Mouse (Mus musculus) heart, adult 2 months (tissue): ENCODE data around the gene Cdh3. TPM values are rescaled to one million over a fixed set of nuclear protein-coding genes. Genes with fewer than 3 reads are reported as not detected.

Experiments
- DNase-seq, 2 experiments: peaks; one replicate each; pipeline ENCODE4 v3.0.0; 2021
- H3K27ac ChIP-seq: fragments of 200-600 bp; 2 replicates; pipeline ENCODE4 v1.8.1; 2022
- H3K27me3 ChIP-seq: fragments of 200-500 bp; 2 replicates; pipeline ENCODE4 v1.6.1; 2012; ENCODE audit warnings: mild to moderate bottlenecking, low read length, inconsistent platforms, mixed read lengths; ENCODE audit not compliant: control insufficient read depth, insufficient read depth
- H3K36me3 ChIP-seq: fragments of 200-500 bp; 2 replicates; pipeline ENCODE4 v1.6.1; 2012; ENCODE audit warnings: low read length, inconsistent platforms; ENCODE audit not compliant: control insufficient read depth, insufficient read depth
- H3K4me1 ChIP-seq: fragments of 200-500 bp; 2 replicates; pipeline ENCODE4 v1.6.1; 2011; ENCODE audit warnings: low read length; ENCODE audit not compliant: control insufficient read depth, insufficient read depth
- H3K4me3 ChIP-seq: fragments of 200-600 bp; 2 replicates; pipeline ENCODE4 v1.8.1; 2022
- H3K79me2 ChIP-seq: fragments of 200-500 bp; replicated peaks from 2 replicates; pipeline ENCODE4 v1.6.1; 2012; ENCODE audit warnings: mild to moderate bottlenecking, inconsistent platforms, low read length, moderate library complexity, mixed read lengths; ENCODE audit not compliant: control insufficient read depth, insufficient read depth
- H3K9ac ChIP-seq: fragments of 200-500 bp; 2 replicates; pipeline ENCODE4 v1.6.1; 2012; ENCODE audit warnings: low read depth, mild to moderate bottlenecking, control low read depth, inconsistent platforms, low read length, mixed read lengths
- CTCF ChIP-seq: fragments of 200-600 bp; IDR thresholded peaks from 2 replicates; pipeline ENCODE4 v1.8.1; 2022; ENCODE audit warnings: antibody characterized with exemption, mild to moderate bottlenecking, moderate library complexity
- EP300 ChIP-seq: fragments of 200-500 bp; IDR thresholded peaks from 2 replicates; pipeline ENCODE4 v1.6.1; 2011; ENCODE audit warnings: low read depth, low read length, control low read depth; ENCODE audit not compliant: insufficient read depth
- POLR2A ChIP-seq: fragments of 200-500 bp; IDR thresholded peaks from 2 replicates; pipeline ENCODE4 v1.6.1; 2011; ENCODE audit warnings: mild to moderate bottlenecking, low read depth, low read length, control low read depth; ENCODE audit not compliant: insufficient read depth
- WGBS: fragments of 180-500 bp; shearing (Covaris S2); methylation state at CpG from one replicate; pipeline ENCODE4 v1.1.7; 2018; 5-methylcytosine and 5-hydroxymethylcytosine counted together
- intact Hi-C: fragments of 180-260 bp; cut with DNase I; formaldehyde crosslinking; loops from one replicate; pipeline ENCODE4 v1.15.1; 2025
- polyA plus RNA-seq: library from polyadenylated mRNA; depleted of rRNA; stranded (reverse); fragments of >200 nt; gene quantifications from 2 replicates; pipeline ENCODE4 v1.2.3, GENCODE M21; 2012
- total RNA-seq, 2 experiments: library from RNA; stranded (reverse); gene quantifications; 2 replicates each; pipeline ENCODE4 v1.2.3; 2021

Gene Cdh3
- total and polyA plus RNA-seq, 3 experiments, result 0.91 to 1.4 (median 1.1) TPM

DNA sequence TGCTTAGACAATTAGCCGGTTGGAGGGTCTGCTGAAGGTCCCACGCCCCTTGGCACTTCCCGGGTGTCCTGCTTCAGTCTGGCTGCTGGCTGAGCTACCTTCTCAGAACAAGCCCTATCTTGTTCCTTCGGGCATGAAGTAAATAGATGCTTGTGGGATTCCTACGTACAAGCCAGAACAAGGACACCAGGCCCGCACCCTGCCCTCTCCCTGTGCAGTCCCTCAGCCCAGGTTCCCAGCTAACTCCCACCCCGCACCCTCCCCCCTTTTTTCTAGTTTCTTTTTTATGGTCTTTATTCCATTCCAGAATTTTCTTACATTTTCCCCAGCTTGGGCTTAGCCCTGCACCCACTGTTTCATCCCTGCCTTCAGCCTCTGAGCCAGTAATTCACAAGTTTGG lies 9.9 kb downstream of the Cdh3 start:
- H3K4me1 ChIP-seq, result no peaks in the 10 kb centered on the region
- no peak for TF ChIP-seq CTCF
- no peak for TF ChIP-seq EP300
- no peak for TF ChIP-seq POLR2A
- WGBS, result 71% methylated on average over 7 of the region's 7 CpGs
- H3K27me3 ChIP-seq, result no peaks in the 10 kb centered on the region
- DNase-seq, result no peak
- H3K79me2 ChIP-seq, result no peaks in the 10 kb centered on the region
- H3K27ac ChIP-seq, result no peak overlapping the region
- intact Hi-C loops, result no loop called here
- no peak overlapping the region for H3K4me3 ChIP-seq
- no peak overlapping the region for H3K9ac ChIP-seq
- no peaks in the 10 kb centered on the region for H3K36me3 ChIP-seq

DNA sequence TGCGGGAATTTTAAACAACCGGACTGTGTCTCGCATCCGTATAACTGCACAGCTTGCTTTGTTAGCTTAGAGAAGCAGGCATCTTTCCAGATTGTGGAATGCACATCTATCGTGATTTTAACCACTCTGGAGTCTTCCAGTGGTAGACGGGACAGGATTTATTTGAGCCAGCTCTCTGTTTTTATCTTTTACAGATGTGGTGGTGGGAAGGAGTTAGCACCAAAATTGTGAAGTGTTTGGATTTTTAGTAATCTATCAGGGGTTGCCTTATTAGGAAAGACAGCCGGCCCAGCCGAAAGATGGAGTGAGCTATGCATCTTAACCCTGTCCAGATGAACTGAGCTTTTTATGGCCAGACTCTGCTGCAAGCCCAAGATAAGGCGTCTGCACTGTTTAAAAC lies 11.2 kb downstream of the Cdh3 start:
- intact Hi-C loops, result no loop called here
- Histone ChIP-seq H3K79me2 (no peaks in the 10 kb centered on the region), H3K27me3 (no peaks in the 10 kb centered on the region), H3K36me3 (no peaks in the 10 kb centered on the region), H3K27ac (no peak overlapping the region), H3K4me3 (no peak overlapping the region), H3K9ac (no peak overlapping the region), H3K4me1 (no peaks in the 10 kb centered on the region)
- WGBS, result 48% methylated on average over 9 of the region's 9 CpGs
- TF ChIP-seq EP300 (no peak), CTCF (no peak), POLR2A (no peak)
- DNase-seq, result no peak

DNA sequence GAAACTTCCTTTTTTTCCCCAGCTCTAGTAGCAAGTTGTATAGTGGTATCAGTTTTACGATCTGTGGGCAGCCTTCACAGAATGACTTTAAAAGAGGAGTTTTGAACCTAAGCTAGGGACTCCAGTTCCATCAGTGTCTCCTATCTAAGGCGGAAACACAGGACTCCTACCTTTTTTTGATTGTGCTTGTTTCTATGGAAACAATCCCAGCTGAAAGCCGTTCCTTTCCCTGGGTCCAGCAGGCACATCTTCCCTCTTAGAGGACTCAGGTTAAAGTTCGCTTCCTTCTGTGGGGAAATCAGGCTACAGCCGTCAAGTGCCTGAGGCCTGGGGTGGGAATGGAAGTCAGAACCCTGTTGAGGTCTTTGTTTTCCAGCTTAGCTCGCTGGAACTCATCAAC lies 16.0 kb downstream of the Cdh3 start:
- Histone ChIP-seq H3K4me1 (no peaks in the 10 kb centered on the region), H3K79me2 (no peaks in the 10 kb centered on the region), H3K27ac (no peak overlapping the region), H3K36me3 (no peaks in the 10 kb centered on the region), H3K9ac (no peak overlapping the region), H3K4me3 (no peak overlapping the region), H3K27me3 (no peaks in the 10 kb centered on the region)
- intact Hi-C loops, result no loop called here
- DNase-seq, result no peak
- 64% methylated on average over 6 of the region's 6 CpGs for WGBS
- TF ChIP-seq POLR2A (no peak), EP300 (no peak)

DNA sequence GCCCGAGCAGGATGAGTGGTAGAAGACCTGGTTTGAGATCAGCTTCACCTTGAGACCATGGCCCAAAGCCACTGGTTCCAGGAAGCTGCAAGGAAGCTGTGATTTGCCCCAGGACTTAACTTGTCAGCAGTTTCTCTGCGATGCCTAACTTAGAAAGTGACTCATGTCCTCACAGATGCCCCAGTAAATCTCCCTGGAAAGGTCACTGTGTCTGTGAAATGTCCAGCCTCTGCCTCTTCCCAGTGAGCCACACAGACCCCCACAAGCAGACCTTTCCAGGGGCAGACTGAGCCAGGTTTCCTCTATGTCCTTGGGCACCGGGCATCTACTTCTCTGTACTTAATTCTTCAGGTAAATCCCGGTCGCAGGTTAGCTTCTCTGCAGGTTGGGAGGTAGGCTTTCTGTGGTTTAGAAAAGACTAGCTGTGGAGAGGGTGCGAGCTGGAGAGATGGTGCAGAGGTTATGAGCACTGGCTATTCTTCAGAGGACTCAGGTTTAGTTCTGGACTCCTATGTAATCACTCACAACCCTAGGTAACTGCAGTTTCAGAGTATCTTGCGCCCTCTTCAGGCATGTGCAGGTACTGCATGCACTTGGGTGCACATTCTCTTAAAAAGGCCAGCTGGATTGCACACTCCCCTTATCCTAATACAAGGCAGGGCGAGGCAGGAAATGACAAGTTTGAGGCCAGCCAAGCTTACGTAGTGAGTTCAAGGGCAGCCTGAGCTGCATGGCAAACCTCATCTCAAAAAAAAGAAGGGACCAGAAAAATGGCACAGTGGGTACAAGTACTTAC lies 16.7 kb downstream of the Cdh3 start:
- Histone ChIP-seq H3K9ac (no peak overlapping the region), H3K27me3 (no peaks in the 10 kb centered on the region), H3K4me1 (no peaks in the 10 kb centered on the region), H3K4me3 (no peak overlapping the region), H3K27ac (no peak overlapping the region), H3K79me2 (no peaks in the 10 kb centered on the region), H3K36me3 (no peaks in the 10 kb centered on the region)
- intact Hi-C loops, result no loop called here
- TF ChIP-seq EP300 (no peak), CTCF (peak; percentile 62)
- no peak for DNase-seq
- 71% methylated on average over 9 of the region's 9 CpGs for WGBS

DNA sequence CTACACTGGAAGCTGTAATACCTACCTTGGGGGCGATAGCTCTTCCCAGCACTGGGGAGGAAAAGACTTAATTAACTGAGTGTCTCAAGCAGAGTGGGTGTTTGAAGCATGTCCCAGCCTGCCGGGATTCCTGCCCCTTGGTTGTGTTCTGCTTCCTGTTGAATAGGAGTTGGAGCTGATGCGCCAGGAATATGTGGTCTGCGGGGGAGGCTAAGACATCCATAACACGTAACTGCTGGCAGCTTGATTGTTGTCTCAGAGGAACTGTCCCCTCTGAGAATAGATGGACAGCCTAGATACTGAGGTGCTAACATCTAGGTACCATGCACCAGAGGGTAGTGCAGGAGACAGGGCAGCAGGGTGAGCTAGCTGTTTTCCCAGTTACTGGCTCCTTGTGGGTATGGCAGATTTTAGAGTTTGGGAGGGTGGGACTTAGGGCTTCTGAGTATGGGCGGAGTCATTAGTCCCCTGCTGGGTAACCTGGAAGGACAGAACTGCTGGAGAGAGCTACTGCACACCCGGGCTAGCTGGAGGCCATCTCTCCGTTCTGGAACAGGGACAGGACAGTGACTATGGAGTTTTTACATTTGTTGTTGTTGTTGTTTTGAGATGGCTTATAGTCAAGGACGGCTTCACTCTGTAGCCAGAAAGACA lies 18.0 kb downstream of the Cdh3 start:
- Histone ChIP-seq H3K4me1 (no peaks in the 10 kb centered on the region), H3K36me3 (no peaks in the 10 kb centered on the region), H3K79me2 (no peaks in the 10 kb centered on the region), H3K27me3 (no peaks in the 10 kb centered on the region), H3K4me3 (no peak overlapping the region), H3K27ac (no peak overlapping the region), H3K9ac (no peak overlapping the region)
- no peak for DNase-seq
- 76% methylated on average over 9 of the region's 9 CpGs for WGBS
- intact Hi-C loops, result no loop called here
- TF ChIP-seq POLR2A (no peak), EP300 (no peak), CTCF (no peak)

DNA sequence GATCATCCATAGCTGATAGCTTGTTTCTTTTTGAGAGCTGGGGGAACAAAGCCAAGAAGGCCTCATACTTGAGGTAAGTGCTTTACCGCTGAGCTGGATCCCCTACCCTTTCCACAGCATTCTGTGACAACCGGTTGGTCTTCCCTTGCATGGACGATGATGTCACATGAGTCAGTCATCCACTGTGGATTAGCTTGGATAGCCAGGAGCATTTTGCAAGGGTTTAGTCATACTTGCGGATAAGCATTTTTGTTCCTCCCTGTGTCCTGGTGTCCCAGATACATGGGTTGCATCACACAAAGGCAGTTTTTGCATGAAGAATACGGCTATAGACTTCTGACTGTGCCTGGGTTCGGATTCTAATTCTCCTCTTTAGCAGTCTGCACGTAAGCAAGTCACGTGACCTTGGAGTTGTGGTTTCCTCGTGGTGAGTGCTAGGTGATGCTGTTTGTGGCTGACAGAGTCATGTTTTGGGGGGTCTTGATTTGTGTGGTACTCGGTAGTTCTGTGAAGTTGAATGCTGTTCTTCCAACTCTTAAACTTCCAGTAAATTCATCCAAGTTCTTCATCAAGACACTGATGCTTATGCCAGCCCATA lies 19.3 kb downstream of the Cdh3 start:
- Histone ChIP-seq H3K4me1 (no peaks in the 10 kb centered on the region), H3K79me2 (no peaks in the 10 kb centered on the region), H3K27me3 (no peaks in the 10 kb centered on the region), H3K27ac (no peak overlapping the region), H3K4me3 (no peak overlapping the region), H3K36me3 (no peaks in the 10 kb centered on the region), H3K9ac (no peak overlapping the region)
- intact Hi-C loops, result no loop called here
- TF ChIP-seq POLR2A (no peak), CTCF (no peak), EP300 (no peak)
- 82% methylated on average over 10 of the region's 10 CpGs for WGBS
- DNase-seq, result no peak
